Mouse (Mus musculus) intestine, embryonic 15.5 days (tissue): ENCODE measurements at regions not wholly inside any gene's neighbourhood (a gene's known extent, or its start where the extent isn't known, plus 50 kb on each side); places are given as distances from the start of the nearest gene placed in this dataset.

Source experiments
- ATAC-seq: fragments of 200-750 bp; cut with Nextera tagmentation; 2 replicates; pipeline ENCODE4 v1.8.0; 2017; ENCODE audit warnings: moderate TSS enrichment, moderate library complexity
- H3K27ac ChIP-seq: fragments of 300-500 bp; sonication (generic); 2 replicates; pipeline ENCODE4 v1.5.1; 2015; ENCODE audit warnings: mild to moderate bottlenecking, inconsistent platforms
- H3K27me3 ChIP-seq: fragments of 300-500 bp; sonication (generic); replicated peaks from 2 replicates; pipeline ENCODE4 v1.6.1; 2015; ENCODE audit warnings: inconsistent platforms
- H3K36me3 ChIP-seq: fragments of 300-500 bp; sonication (generic); 2 replicates; pipeline ENCODE4 v1.6.1; 2015; ENCODE audit warnings: inconsistent platforms
- H3K4me1 ChIP-seq: fragments of 300-500 bp; sonication (generic); replicated peaks from 2 replicates; pipeline ENCODE4 v1.6.1; 2015; ENCODE audit warnings: inconsistent platforms
- H3K4me2 ChIP-seq: fragments of 300-500 bp; sonication (generic); replicated peaks from 2 replicates; pipeline ENCODE4 v1.6.1; 2015; ENCODE audit warnings: mild to moderate bottlenecking, inconsistent platforms
- H3K4me3 ChIP-seq: fragments of 300-500 bp; sonication (generic); replicated peaks from 2 replicates; pipeline ENCODE4 v1.5.1; 2015; ENCODE audit warnings: inconsistent platforms
- H3K9ac ChIP-seq: fragments of 300-500 bp; sonication (generic); 2 replicates; pipeline ENCODE4 v1.6.1; 2015; ENCODE audit warnings: inconsistent platforms
- H3K9me3 ChIP-seq: fragments of 300-500 bp; sonication (generic); 2 replicates; pipeline ENCODE4 v1.6.1; 2016; ENCODE audit warnings: inconsistent platforms
- WGBS: fragments of 180-500 bp; shearing (Covaris S2); methylation state at CpG from one replicate; pipeline ENCODE4 v1.1.7; 2015; 5-methylcytosine and 5-hydroxymethylcytosine counted together

- Histone ChIP-seq H3K4me3 (no peak overlapping the region), H3K4me2 (no peak overlapping the region), H3K27ac (no peak overlapping the region), H3K27me3 (no peaks in the 10 kb centered on the region), H3K36me3 (no peaks in the 10 kb centered on the region), H3K9me3 (no peaks in the 10 kb centered on the region), H3K9ac (no peak overlapping the region), H3K4me1 (peaks cover 3% of the 10 kb centered on the region; the same call in 1 of the 2 replicates)
- ATAC-seq: no peak
- 86% methylated on average over 6 of the region's 6 CpGs for WGBS
These were observed 80.5 kb upstream of the Ccn6 start for GRCm38 (mm10) chr10:39244061-39244460.

DNA sequence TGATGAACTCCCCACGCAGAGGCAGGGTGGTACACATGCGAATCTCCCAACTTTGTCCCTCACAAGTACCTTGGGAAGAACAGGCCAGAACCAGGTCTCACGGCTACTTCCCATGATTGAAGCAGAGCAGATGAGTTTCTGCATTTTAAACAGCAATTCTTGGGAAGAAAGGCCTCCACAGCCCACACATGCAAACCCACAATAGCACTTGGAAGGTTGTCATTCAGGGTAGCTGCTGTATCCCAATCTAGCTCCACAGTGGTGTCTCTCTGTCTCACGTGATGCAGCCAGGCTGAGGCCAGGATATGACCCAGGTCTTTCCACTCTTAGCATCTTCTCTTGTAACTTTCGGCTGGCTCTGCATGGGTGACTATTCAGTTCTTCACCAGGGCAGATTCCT, 78.8 kb upstream of the Ccn6 start:
- WGBS: 92% methylated on average over 5 of the region's 5 CpGs
- no peak overlapping the region for H3K4me2 ChIP-seq
- no peaks in the 10 kb centered on the region for H3K27me3 ChIP-seq
- no peak for ATAC-seq
- H3K4me3 ChIP-seq: no peak overlapping the region
- H3K9ac ChIP-seq: no peak overlapping the region
- no peak overlapping the region for H3K27ac ChIP-seq
- H3K4me1 ChIP-seq: peaks cover 3% of the 10 kb centered on the region; the same call in 1 of the 2 replicates
- H3K9me3 ChIP-seq: no peaks in the 10 kb centered on the region
- no peaks in the 10 kb centered on the region for H3K36me3 ChIP-seq

DNA sequence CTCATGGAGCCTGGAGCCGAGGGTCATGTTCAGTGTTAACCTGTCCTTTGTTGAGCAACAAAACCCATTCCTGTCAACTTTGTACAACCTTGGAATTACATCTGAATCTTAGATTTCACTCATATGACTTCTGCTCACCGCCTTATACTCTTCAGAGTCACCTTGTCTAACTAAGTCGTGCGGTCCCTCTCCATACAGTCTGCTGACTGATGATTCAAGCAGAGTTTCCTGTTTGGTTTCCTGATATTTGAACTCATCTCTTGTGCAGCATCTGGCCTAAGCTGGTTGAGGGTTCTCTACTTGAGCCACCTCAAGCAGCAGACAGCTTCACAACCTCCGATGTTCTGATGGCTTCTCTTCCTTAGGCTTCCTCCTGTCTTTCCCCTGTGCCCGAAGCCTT, 78.3 kb upstream of the Ccn6 start:
- H3K4me1 ChIP-seq: peaks cover 3% of the 10 kb centered on the region; the same call in 1 of the 2 replicates
- 87% methylated on average over 6 of the region's 6 CpGs for WGBS
- H3K4me2 ChIP-seq: no peak overlapping the region
- H3K9ac ChIP-seq: no peak overlapping the region
- no peak for ATAC-seq
- no peaks in the 10 kb centered on the region for H3K9me3 ChIP-seq
- no peak overlapping the region for H3K27ac ChIP-seq
- no peak overlapping the region for H3K4me3 ChIP-seq
- H3K36me3 ChIP-seq: no peaks in the 10 kb centered on the region
- no peaks in the 10 kb centered on the region for H3K27me3 ChIP-seq

DNA sequence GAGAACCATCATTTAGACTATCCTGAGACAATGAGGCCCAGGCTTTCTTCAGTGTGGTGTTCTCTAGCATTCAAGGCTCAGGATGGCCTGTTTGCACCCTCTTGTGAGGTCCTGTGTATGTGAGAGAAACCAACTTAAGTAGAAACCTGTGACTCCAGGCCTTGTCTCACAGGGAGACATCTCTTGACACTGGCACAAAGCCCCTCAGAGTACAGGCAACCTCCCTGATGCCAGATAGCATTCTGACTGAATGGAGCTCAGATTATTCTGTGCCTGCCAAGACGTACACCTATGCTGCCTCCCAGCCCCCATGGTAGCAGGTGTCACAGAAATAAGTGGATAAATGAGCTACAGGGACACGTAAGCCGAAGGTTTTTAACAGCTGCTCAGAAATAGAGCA, 77.9 kb upstream of the Ccn6 start:
- peaks cover 3% of the 10 kb centered on the region; the same call in 1 of the 2 replicates for H3K4me1 ChIP-seq
- WGBS: 84% methylated on average over 3 of the region's 3 CpGs
- no peak overlapping the region for H3K27ac ChIP-seq
- H3K4me3 ChIP-seq: no peak overlapping the region
- no peaks in the 10 kb centered on the region for H3K27me3 ChIP-seq
- no peak overlapping the region for H3K4me2 ChIP-seq
- no peak for ATAC-seq
- H3K9ac ChIP-seq: no peak overlapping the region
- H3K36me3 ChIP-seq: no peaks in the 10 kb centered on the region
- no peaks in the 10 kb centered on the region for H3K9me3 ChIP-seq

DNA sequence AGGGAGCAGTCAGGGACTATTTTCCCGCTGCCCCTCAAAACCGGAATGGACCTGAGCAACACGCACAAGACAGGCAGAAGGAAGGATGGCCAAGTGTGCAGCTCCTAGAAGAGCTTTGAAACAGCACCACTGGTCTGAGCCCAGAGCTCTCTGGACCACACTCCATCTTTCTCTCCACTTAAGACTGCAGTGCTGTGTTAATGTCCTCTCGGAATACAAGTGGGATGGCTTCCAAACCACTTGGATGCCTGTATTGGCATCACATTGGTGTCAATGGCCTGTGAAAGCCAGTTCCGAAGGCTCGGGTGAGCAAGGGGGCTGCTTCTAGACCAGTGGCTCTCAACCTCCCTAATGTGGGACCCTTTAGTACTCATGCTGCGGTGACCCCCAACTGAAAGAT, 77.4 kb upstream of the Ccn6 start:
- no peak for ATAC-seq
- H3K27ac ChIP-seq: no peak overlapping the region
- H3K4me2 ChIP-seq: no peak overlapping the region
- peaks cover 3% of the 10 kb centered on the region; the same call in 1 of the 2 replicates for H3K4me1 ChIP-seq
- H3K4me3 ChIP-seq: no peak overlapping the region
- H3K27me3 ChIP-seq: no peaks in the 10 kb centered on the region
- WGBS: 88% methylated on average over 7 of the region's 7 CpGs
- no peaks in the 10 kb centered on the region for H3K9me3 ChIP-seq
- H3K9ac ChIP-seq: no peak overlapping the region
- no peaks in the 10 kb centered on the region for H3K36me3 ChIP-seq

DNA sequence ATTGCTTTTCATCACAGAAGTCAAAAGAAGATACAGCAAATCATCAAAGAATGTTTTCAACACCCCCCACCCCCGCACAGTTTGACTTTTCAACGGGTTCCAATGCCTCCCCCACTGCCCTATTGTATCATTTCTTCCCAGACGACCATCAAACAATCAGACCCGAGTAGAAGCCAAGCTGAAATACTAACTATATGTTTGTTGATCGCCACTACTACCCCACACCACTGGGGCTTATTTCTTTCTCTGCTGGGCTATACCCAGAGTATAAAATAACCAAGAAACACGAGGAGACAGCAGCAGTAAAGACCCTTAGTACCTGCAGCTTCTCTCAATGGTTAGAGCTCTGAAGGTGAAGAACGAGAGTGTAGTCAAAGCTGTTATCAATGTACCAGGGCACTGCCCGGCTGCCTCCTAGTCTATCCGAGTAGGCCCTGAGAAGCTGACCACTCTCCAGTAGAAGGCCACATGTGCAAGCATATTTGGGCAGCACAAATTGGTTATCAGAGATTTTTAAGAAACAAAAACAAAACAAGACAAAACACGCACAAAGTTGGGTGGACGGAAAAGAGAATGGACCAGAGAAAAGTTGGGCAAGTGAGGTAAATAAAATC, 76.7 kb upstream of the Ccn6 start:
- H3K27me3 ChIP-seq: no peaks in the 10 kb centered on the region
- WGBS: 52% methylated on average over 11 of the region's 11 CpGs
- no peak overlapping the region for H3K27ac ChIP-seq
- H3K4me2 ChIP-seq: peak overlapping the region; percentile 46
- no peaks in the 10 kb centered on the region for H3K36me3 ChIP-seq
- peak; percentile 53 for ATAC-seq
- no peak overlapping the region for H3K4me3 ChIP-seq
- H3K4me1 ChIP-seq: peaks cover 3% of the 10 kb centered on the region; the same call in 1 of the 2 replicates
- peak overlapping the region; percentile 20; the same call in 1 of the 2 replicates for H3K9ac ChIP-seq
- no peaks in the 10 kb centered on the region for H3K9me3 ChIP-seq

GRCm38 (mm10) chr10:39239498-39240177, 76.0 kb upstream of the Ccn6 start:
- H3K27me3 ChIP-seq: no peaks in the 10 kb centered on the region
- no peaks in the 10 kb centered on the region for H3K36me3 ChIP-seq
- ATAC-seq: peak; percentile 80
- H3K9ac ChIP-seq: peak overlapping the region; percentile 20; the same call in 1 of the 2 replicates
- H3K4me3 ChIP-seq: no peak overlapping the region
- H3K4me1 ChIP-seq: peaks cover 3% of the 10 kb centered on the region; the same call in 1 of the 2 replicates
- no peaks in the 10 kb centered on the region for H3K9me3 ChIP-seq
- peak overlapping the region; percentile 46 for H3K4me2 ChIP-seq
- 19% methylated on average over 17 of the region's 17 CpGs for WGBS
- H3K27ac ChIP-seq: no peak overlapping the region

DNA sequence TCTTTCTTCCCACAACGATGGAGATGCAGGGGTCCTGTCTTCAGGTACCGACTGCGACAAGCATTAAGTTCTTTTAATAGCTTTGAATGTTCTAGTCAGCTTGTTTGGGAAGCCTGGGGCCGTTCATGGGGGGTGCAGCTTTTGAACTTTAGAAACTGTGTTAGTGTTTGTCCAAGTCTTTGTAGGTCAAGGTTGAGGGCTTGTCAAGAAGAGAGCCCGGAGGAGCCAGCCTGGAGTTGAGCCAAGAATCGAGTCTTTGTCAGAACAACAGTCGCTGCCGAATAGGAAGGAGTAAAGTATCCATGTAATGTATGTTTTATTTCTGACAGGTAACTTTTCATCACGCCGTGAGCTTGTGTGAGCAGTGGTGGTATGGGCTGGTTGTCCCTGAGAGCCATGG, 75.0 kb upstream of the Ccn6 start:
- WGBS: 52% methylated on average over 10 of the region's 10 CpGs
- Histone ChIP-seq H3K9ac (no peak overlapping the region), H3K4me1 (peaks cover 3% of the 10 kb centered on the region; the same call in 1 of the 2 replicates), H3K4me3 (no peak overlapping the region), H3K36me3 (no peaks in the 10 kb centered on the region), H3K4me2 (no peak overlapping the region), H3K27ac (no peak overlapping the region), H3K27me3 (no peaks in the 10 kb centered on the region), H3K9me3 (no peaks in the 10 kb centered on the region)
- no peak for ATAC-seq

GRCm38 (mm10) chr10:39237549-39237948, 74.0 kb upstream of the Ccn6 start:
- no peak overlapping the region for H3K4me3 ChIP-seq
- ATAC-seq: 0 out of 2 replicates have a peak, but pooled peaks have one; percentile 35
- WGBS: 82% methylated on average over 4 of the region's 4 CpGs

GRCm38 (mm10) chr10:39233926-39234450, 70.4 kb upstream of the Ccn6 start:
- Histone ChIP-seq H3K4me2 (no peak overlapping the region), H3K9me3 (no peaks in the 10 kb centered on the region), H3K4me3 (no peak overlapping the region), H3K4me1 (no peaks in the 10 kb centered on the region), H3K36me3 (no peaks in the 10 kb centered on the region), H3K27me3 (no peaks in the 10 kb centered on the region), H3K9ac (no peak overlapping the region), H3K27ac (no peak overlapping the region)
- WGBS: 83% methylated on average over 8 of the region's 8 CpGs
- ATAC-seq: no peak

More at GRCm38 (mm10) chr10:39237549-39237948, 74.0 kb upstream of the Ccn6 start:
- H3K27me3 ChIP-seq: no peaks in the 10 kb centered on the region
- peaks cover 3% of the 10 kb centered on the region; the same call in 1 of the 2 replicates for H3K4me1 ChIP-seq
- H3K9ac ChIP-seq: no peak overlapping the region
- H3K4me2 ChIP-seq: no peak overlapping the region
- no peaks in the 10 kb centered on the region for H3K36me3 ChIP-seq
- no peak overlapping the region for H3K27ac ChIP-seq
- H3K9me3 ChIP-seq: no peaks in the 10 kb centered on the region

- no peak overlapping the region for H3K4me3 ChIP-seq
- H3K9ac ChIP-seq: no peak overlapping the region
- no peaks in the 10 kb centered on the region for H3K4me1 ChIP-seq
- ATAC-seq: no peak
- no peaks in the 10 kb centered on the region for H3K9me3 ChIP-seq
- no peak overlapping the region for H3K27ac ChIP-seq
- no peaks in the 10 kb centered on the region for H3K27me3 ChIP-seq
- no peaks in the 10 kb centered on the region for H3K36me3 ChIP-seq
- no peak overlapping the region for H3K4me2 ChIP-seq
- 81% methylated on average over 7 of the region's 7 CpGs for WGBS
These were observed 69.6 kb upstream of the Ccn6 start for GRCm38 (mm10) chr10:39233191-39233590.

DNA sequence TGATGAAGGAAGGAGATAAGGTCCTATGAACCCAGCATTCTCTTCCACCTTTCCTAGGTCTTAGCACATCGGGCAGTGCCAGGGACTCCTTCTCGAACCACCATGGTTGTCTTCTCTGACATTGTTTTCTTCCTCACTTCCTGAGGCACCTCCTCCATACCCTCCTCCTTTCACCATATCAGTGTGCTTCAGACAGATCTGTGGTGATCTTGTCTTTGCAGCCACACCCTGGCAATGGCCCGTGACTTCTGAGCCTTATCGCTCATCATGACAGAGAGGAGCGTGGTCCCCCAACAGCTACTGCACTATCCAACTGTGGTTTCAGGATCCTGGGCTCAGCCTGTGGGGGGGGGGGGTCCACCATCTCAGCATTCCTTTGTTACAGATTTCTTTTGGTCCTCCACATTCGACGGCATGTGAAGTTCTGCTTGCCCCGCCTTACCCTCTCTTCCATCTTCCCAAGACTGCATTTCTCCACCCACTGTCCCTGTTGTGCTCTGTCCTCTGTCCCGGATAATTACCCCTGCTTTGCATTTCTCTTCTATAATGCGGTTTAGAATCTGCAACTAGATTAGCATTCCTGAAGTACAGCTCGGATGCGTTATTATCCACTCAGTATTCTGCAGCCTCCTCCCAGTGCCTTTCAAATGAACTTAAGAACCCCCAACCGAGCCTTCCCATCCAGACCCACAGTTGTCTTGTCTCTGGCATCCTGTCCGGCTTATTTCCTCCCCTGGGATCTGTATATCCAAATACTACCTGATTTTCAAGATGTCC, 67.2 kb upstream of the Ccn6 start:
- Histone ChIP-seq H3K9ac (no peak overlapping the region), H3K27ac (no peak overlapping the region), H3K4me1 (no peaks in the 10 kb centered on the region), H3K9me3 (no peaks in the 10 kb centered on the region), H3K4me3 (no peak overlapping the region), H3K36me3 (no peaks in the 10 kb centered on the region), H3K4me2 (no peak overlapping the region), H3K27me3 (no peaks in the 10 kb centered on the region)
- ATAC-seq: no peak
- 72% methylated on average over 14 of the region's 14 CpGs for WGBS
